Mouse (Mus musculus) forebrain, embryonic 14.5 days (tissue): Measurements from ENCODE around the gene Vasp. TPM values are rescaled to one million over a fixed set of nuclear protein-coding genes. Genes with fewer than 3 reads are reported as not detected.

ENCODE experiments used
- ATAC-seq: fragments of 200-750 bp; cut with Nextera tagmentation; 2 replicates; pipeline ENCODE4 v1.8.0; 2017; ENCODE audit warnings: mild to moderate bottlenecking, moderate library complexity
- DNase-seq: peaks from one replicate; pipeline ENCODE4 v3.0.0-alpha.2; 2015; ENCODE audit warnings: low spot score
- H3K27ac ChIP-seq: fragments of 300-500 bp; sonication (generic); 2 replicates; pipeline ENCODE4 v1.5.1; 2014; ENCODE audit warnings: low read depth, mild to moderate bottlenecking, control low read depth, low read length, moderate library complexity
- H3K27me3 ChIP-seq: fragments of 300-500 bp; sonication (generic); replicated peaks from 2 replicates; pipeline ENCODE4 v1.6.1; 2014; ENCODE audit warnings: low read length, control low read depth, mixed read lengths; ENCODE audit not compliant: control insufficient read depth, insufficient read depth
- H3K36me3 ChIP-seq: fragments of 300-500 bp; sonication (generic); 2 replicates; pipeline ENCODE4 v1.6.1; 2014; ENCODE audit warnings: low read length, control low read depth; ENCODE audit not compliant: control insufficient read depth, insufficient read depth
- H3K4me1 ChIP-seq: fragments of 300-500 bp; sonication (generic); 2 replicates; pipeline ENCODE4 v1.6.1; 2014; ENCODE audit warnings: antibody characterized with exemption, low read length, control low read depth; ENCODE audit not compliant: control insufficient read depth, insufficient read depth
- H3K4me2 ChIP-seq: fragments of 300-500 bp; sonication (generic); 2 replicates; pipeline ENCODE4 v1.6.1; 2014; ENCODE audit warnings: mild to moderate bottlenecking, control low read depth, low read length
- H3K4me3 ChIP-seq: fragments of 300-500 bp; sonication (generic); 2 replicates; pipeline ENCODE4 v1.5.1; 2014; ENCODE audit warnings: low read depth, low read length, control low read depth
- H3K9ac ChIP-seq: fragments of 300-500 bp; sonication (generic); 2 replicates; pipeline ENCODE4 v1.6.1; 2014; ENCODE audit warnings: mild to moderate bottlenecking, low read length, control low read depth, moderate library complexity
- H3K9me3 ChIP-seq: fragments of 300-500 bp; sonication (generic); replicated peaks from 2 replicates; pipeline ENCODE4 v1.6.1; 2016; ENCODE audit warnings: low read length, control low read depth, mixed read lengths; ENCODE audit not compliant: control insufficient read depth
- WGBS: fragments of 180-500 bp; shearing (Covaris S2); extraction: QIAGEN DNeasy Blood & Tissue Kit; methylation state at CpG from one replicate; pipeline ENCODE4 v1.1.7; 2014; 5-methylcytosine and 5-hydroxymethylcytosine counted together
- polyA plus RNA-seq: library from polyadenylated mRNA; unstranded; fragments of >200 nt; fragmentation: Nextera tagmentation; extraction: Ambion mirVana; gene quantifications from 2 replicates; pipeline ENCODE4 v1.2.1, GENCODE M21; 2014

Vasp gene
- polyA plus RNA-seq, 1 experiment from 2014 or later: 27.1 TPM

GRCm38 (mm10) chr7:19208201-19208910 lies 63.3 kb downstream of the Vasp start:
- Histone ChIP-seq H3K27ac (no peak overlapping the region), H3K9me3 (no peaks in the 10 kb centered on the region), H3K27me3 (no peaks in the 10 kb centered on the region), H3K4me3 (no peak overlapping the region), H3K4me2 (no peak overlapping the region), H3K4me1 (peaks cover 3% of the 10 kb centered on the region; the same call in 1 of the 2 replicates), H3K36me3 (peaks cover 22% of the 10 kb centered on the region), H3K9ac (no peak overlapping the region)
- DNase-seq (no peak), ATAC-seq (no peak)
- WGBS: 82% methylated on average over 13 of the region's 13 CpGs

Other genes with a start within 250 kb of the Vasp start
- not detected in 2 replicates for gene Foxa3, start 248.3 kb downstream of the Vasp start, polyA plus RNA-seq
- 19.1 and 22.7 TPM in 2 replicates for gene Sympk, start 247.4 kb downstream of the Vasp start, polyA plus RNA-seq
- not detected in 2 replicates for gene Rsph6a, start 217.1 kb downstream of the Vasp start, polyA plus RNA-seq
- 28.0 and 29.1 TPM in 2 replicates for gene Dmwd, start 195.6 kb downstream of the Vasp start, polyA plus RNA-seq
- 4.4 and 7.8 TPM in 2 replicates for gene Dmpk, start 188.0 kb downstream of the Vasp start, polyA plus RNA-seq
- 2.4 and 3.5 TPM in 2 replicates for gene Six5, start 177.2 kb downstream of the Vasp start, polyA plus RNA-seq
- gene Gm4969, start 153.4 kb downstream of the Vasp start, polyA plus RNA-seq: 2.2 and 3.3 TPM in 2 replicates
- 10.1 and 11.9 TPM in 2 replicates for gene Fbxo46, start 152.0 kb downstream of the Vasp start, polyA plus RNA-seq
- gene Qpctl, start 122.5 kb downstream of the Vasp start, polyA plus RNA-seq: 11.1 and 14.0 TPM in 2 replicates
- 141 and 155 TPM in 2 replicates for gene Snrpd2, start 122.1 kb downstream of the Vasp start, polyA plus RNA-seq
- gene Gipr, start 105.7 kb downstream of the Vasp start, polyA plus RNA-seq: 4.8 and 8.2 TPM in 2 replicates
- 3.4 TPM in 2 replicates for gene Eml2, start 95.4 kb downstream of the Vasp start, polyA plus RNA-seq
- gene Gpr4, start 59.3 kb downstream of the Vasp start, polyA plus RNA-seq: 1.8 and 2.3 TPM in 2 replicates
- gene Opa3, start 43.5 kb downstream of the Vasp start, polyA plus RNA-seq: 42.5 TPM in 2 replicates
- 0.30 and 0.67 TPM in 2 replicates for gene Ppm1n, start 8.2 kb upstream of the Vasp start, polyA plus RNA-seq
- 102 and 109 TPM in 2 replicates for gene Rtn2, start 10.8 kb upstream of the Vasp start, polyA plus RNA-seq
- 0.17 TPM in 1 of 2 replicates, not detected in the other for gene Fosb, start 38.2 kb upstream of the Vasp start, polyA plus RNA-seq
- 99.5 and 101 TPM in 2 replicates for gene Ercc1, start 73.0 kb upstream of the Vasp start, polyA plus RNA-seq
- gene Cd3eap, start 87.7 kb upstream of the Vasp start, polyA plus RNA-seq: 18.4 and 20.0 TPM in 2 replicates
- 1.1 and 1.3 TPM in 2 replicates for gene Ppp1r13l, start 87.9 kb upstream of the Vasp start, polyA plus RNA-seq
- gene Ercc2, start 110.2 kb upstream of the Vasp start, polyA plus RNA-seq: 12.9 and 15.2 TPM in 2 replicates
- gene Klc3, start 132.3 kb upstream of the Vasp start, polyA plus RNA-seq: 0.81 and 1.3 TPM in 2 replicates
- gene Ckm, start 133.0 kb upstream of the Vasp start, polyA plus RNA-seq: not detected in 2 replicates
- gene Mark4, start 187.0 kb upstream of the Vasp start, polyA plus RNA-seq: 9.2 and 13.0 TPM in 2 replicates
- gene Exoc3l2, start 191.5 kb upstream of the Vasp start, polyA plus RNA-seq: 0.16 and 0.25 TPM in 2 replicates
- 2.1 and 2.3 TPM in 2 replicates for gene Bloc1s3, start 236.6 kb upstream of the Vasp start, polyA plus RNA-seq
- gene Trappc6a, start 236.6 kb upstream of the Vasp start, polyA plus RNA-seq: 34.2 and 42.5 TPM in 2 replicates
- 0.36 and 0.57 TPM in 2 replicates for gene Nkpd1, start 246.0 kb upstream of the Vasp start, polyA plus RNA-seq